Mouse (Mus musculus): ENCODE data around the gene Gm20422.

- TF ChIP-seq CTCF (IDR thresholded peaks at IDR 0.05; ENCODE audit: insufficient read depth, low read length) = no peak
- no peak for TF ChIP-seq POLR2A (IDR thresholded peaks at IDR 0.05; ENCODE audit: borderline replicate concordance, extremely low read depth, low read depth, low read length)
Measured at GRCm38 (mm10) chr8:69777111-69777510, 2.4 kb upstream of the Gm20422 start.

All from lung, adult 2 months (tissue).